Mouse (Mus musculus) c-Kit-positive CD71-positive TER-119-positive erythroid progenitor cells, embryonic 14.5 days (primary cell): ENCODE data around the gene Slc25a25.
"Not testable (repeated sequence)": the region's sequence is repeated elsewhere in the genome, so short reads cannot be mapped to it uniquely, and the experiment has no call there.

Experiments used
- DNase-seq: peaks from one replicate; pipeline ENCODE4 v3.0.0-alpha.2; 2013; ENCODE audit warnings: low spot score

Slc25a25 gene

GRCm38 (mm10) chr2:32450881-32451844, at the start of gene Slc25a25:
Gene Slc25a25, minus strand, starts transcription at chr2:32451445.
- DNase-seq: peak; percentile 96

GRCm38 (mm10) chr2:32500461-32500860, 49.2 kb upstream of the Slc25a25 start:
- no peak for DNase-seq

- no peak for DNase-seq
Measured at GRCm38 (mm10) chr2:32499365-32499764, 48.1 kb upstream of the Slc25a25 start.

- no peak for DNase-seq
Measured at GRCm38 (mm10) chr2:32496190-32496589, 44.9 kb upstream of the Slc25a25 start.

- no peak for DNase-seq
Measured at GRCm38 (mm10) chr2:32495185-32495726, 44.0 kb upstream of the Slc25a25 start.

GRCm38 (mm10) chr2:32494522-32494921, 43.3 kb upstream of the Slc25a25 start:
- DNase-seq: no peak

GRCm38 (mm10) chr2:32493301-32493701, 42.1 kb upstream of the Slc25a25 start:
- no peak for DNase-seq

GRCm38 (mm10) chr2:32492661-32493060, 41.4 kb upstream of the Slc25a25 start:
- DNase-seq: no peak

- DNase-seq: not testable (repeated sequence)
Measured at GRCm38 (mm10) chr2:32490730-32491129, 39.5 kb upstream of the Slc25a25 start.

GRCm38 (mm10) chr2:32488679-32489078, 37.4 kb upstream of the Slc25a25 start:
- DNase-seq: peak; percentile 76

- DNase-seq: peak; percentile 91
Measured at GRCm38 (mm10) chr2:32487124-32487623, 35.9 kb upstream of the Slc25a25 start.

- DNase-seq: no peak
Measured at GRCm38 (mm10) chr2:32486155-32486554, 34.9 kb upstream of the Slc25a25 start.

GRCm38 (mm10) chr2:32485751-32486150, 34.5 kb upstream of the Slc25a25 start:
- no peak for DNase-seq

GRCm38 (mm10) chr2:32484933-32485332, 33.7 kb upstream of the Slc25a25 start:
- no peak for DNase-seq

GRCm38 (mm10) chr2:32483179-32483875, 32.1 kb upstream of the Slc25a25 start:
- no peak for DNase-seq

- DNase-seq: no peak
Measured at GRCm38 (mm10) chr2:32482351-32482750, 31.1 kb upstream of the Slc25a25 start.

GRCm38 (mm10) chr2:32475361-32475760, 24.1 kb upstream of the Slc25a25 start:
- not testable (repeated sequence) for DNase-seq

- no peak for DNase-seq
Measured at GRCm38 (mm10) chr2:32471681-32472061, 20.4 kb upstream of the Slc25a25 start.

- DNase-seq: no peak
Measured at GRCm38 (mm10) chr2:32471001-32471680, 19.9 kb upstream of the Slc25a25 start.

- DNase-seq: no peak
Measured at GRCm38 (mm10) chr2:32464212-32464891, 13.1 kb upstream of the Slc25a25 start.

- DNase-seq: no peak
Measured at GRCm38 (mm10) chr2:32463773-32464172, 12.5 kb upstream of the Slc25a25 start.
